Mouse (Mus musculus) bone marrow macrophage, adult 2 months (primary cell): ENCODE data around the gene Tas2r105.

Experiments used
- CTCF ChIP-seq: IDR thresholded peaks from 2 replicates; pipeline ENCODE4 v1.5.1; 2012; ENCODE audit warnings: low read depth, mild to moderate bottlenecking, low read length, moderate library complexity
- POLR2A ChIP-seq: IDR thresholded peaks from 2 replicates; pipeline ENCODE4 v1.6.1; 2012; ENCODE audit warnings: mild to moderate bottlenecking, low read depth, low read length, borderline replicate concordance

DNA sequence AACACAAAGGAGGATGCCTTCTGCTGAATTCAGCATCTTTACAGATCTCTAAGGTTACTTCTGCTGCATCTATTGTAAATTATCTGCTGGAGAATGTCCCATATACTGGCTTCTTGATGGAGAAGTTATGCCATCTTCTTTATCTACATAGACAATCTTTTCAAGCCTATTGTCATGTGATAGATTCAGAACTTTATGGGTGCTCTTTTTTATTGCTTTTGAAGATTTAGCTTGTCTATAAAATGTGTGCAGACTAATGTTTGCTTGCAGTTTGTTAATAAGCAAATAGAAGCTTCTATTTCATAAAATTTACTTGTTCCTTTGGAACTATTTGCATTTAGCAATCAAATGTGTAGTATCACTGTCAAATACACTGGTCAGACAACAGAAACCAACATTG, 27.2 kb downstream of the Tas2r105 start, which contains the start of gene Tas2r107:
- TF ChIP-seq CTCF (no peak), POLR2A (no peak)
